Mouse (Mus musculus): ENCODE data around the gene Nkg7. TPM values are rescaled to one million over a fixed set of nuclear protein-coding genes. Genes with fewer than 3 reads are reported as not detected.

Gene Nkg7
- polyA plus RNA-seq, 1 experiment from 2014 or later, result 0.26 TPM

DNA sequence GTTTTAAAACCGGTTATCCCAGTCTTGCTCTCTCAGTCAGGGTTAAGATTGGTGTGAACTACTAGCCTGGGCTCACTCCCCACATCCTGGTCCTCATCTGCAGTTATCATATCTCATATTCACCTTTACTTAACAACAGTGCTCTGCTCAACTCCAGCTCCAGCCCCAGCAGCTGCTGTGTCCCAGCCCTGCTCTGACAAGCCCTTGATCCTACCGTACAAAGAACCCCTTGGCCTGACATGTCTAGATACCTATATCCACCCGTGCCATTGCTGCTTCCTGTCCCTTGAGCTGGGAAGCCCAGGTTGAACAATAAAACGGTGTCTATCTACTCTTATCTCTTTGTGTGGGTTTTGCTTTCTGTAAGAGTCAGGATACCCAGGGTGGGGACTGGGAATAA is 7.4 kb upstream of the Nkg7 start:
- no peak overlapping the region for H3K4me2 ChIP-seq
- no peak overlapping the region for H3K4me3 ChIP-seq
- no peak overlapping the region for H3K9ac ChIP-seq
- 60% methylated on average over 4 of the region's 4 CpGs for WGBS
- no peaks in the 10 kb centered on the region for H3K27me3 ChIP-seq
- H3K27ac ChIP-seq, result no peak overlapping the region
- ATAC-seq (ENCODE audit: low FRiP score), result no peak
- H3K9me3 ChIP-seq, result no peaks in the 10 kb centered on the region
- H3K4me1 ChIP-seq (replicated peaks), result no peaks in the 10 kb centered on the region
- H3K36me3 ChIP-seq, result no peaks in the 10 kb centered on the region

DNA sequence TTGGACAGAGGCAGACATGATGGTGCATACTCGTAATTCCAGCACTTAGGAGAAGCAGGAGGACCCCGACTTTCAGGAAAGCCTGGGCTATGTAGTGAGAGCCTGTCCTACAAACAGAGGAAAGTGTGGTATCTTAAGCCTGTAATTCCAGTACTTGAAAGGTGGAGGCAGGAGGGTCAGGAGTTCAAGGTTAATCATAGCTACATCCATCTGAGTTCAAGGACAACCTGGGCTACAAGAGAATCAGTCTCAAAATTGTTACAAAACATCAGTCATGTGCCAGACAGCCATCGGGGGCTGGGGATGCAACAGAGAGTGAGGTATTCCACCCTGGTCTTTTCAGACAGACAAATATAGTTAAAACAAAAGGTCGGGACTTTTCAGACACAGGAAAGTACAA is 4.0 kb upstream of the Nkg7 start:
- no peak overlapping the region for H3K4me2 ChIP-seq
- ATAC-seq (ENCODE audit: low FRiP score), result no peak
- 81% methylated on average over 4 of the region's 4 CpGs for WGBS

DNA sequence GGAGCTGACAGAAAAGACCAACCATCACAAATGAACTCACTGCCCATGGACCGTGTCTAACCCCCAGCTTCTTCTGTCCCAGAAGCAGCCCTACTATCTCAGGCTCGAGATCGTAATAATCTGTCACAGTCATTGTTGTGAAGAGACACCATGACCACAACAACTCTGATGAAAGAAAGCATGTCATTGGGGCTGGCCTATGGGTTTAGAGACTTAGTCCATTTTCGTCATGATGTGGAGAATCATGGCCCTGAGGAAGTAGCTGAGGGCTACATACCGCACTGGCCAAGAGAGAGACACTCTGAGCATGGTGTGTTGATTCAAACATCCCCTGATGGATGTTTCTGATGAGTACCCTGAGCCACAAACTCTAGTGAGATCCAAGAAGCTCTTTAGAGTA is 2.2 kb upstream of the Nkg7 start:
- WGBS, result 89% methylated on average over 5 of the region's 5 CpGs
- H3K9ac ChIP-seq, result no peak overlapping the region

More for the DNA sequence above, 4.0 kb upstream of the Nkg7 start:
- Histone ChIP-seq H3K27me3 (no peaks in the 10 kb centered on the region), H3K9me3 (no peaks in the 10 kb centered on the region), H3K9ac (no peak overlapping the region), H3K36me3 (no peaks in the 10 kb centered on the region), H3K4me1 (replicated peaks) (no peaks in the 10 kb centered on the region), H3K4me3 (no peak overlapping the region), H3K27ac (no peak overlapping the region)

DNA sequence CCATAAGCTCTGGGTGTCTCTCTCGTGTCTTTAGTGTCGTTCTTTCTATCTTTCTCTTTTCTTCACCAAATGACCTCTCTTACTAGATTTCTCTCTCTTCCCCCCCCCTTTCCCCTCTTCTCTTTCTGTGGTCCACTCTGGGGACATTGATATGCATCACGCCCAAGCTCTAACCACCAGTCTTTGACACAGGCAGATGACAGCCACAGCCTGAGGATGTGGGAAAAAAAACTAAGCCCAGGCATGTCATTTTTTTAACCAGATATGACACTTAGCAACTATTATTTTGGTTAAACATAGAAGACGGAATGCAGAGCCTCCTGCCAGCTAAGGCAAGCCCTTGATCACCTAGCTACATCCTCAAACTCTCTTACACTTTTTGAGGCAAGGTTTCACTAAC is 1.7 kb downstream of the Nkg7 start:
- H3K27ac ChIP-seq, result no peak overlapping the region
- H3K9ac ChIP-seq, result no peak overlapping the region
- no peak overlapping the region for H3K4me3 ChIP-seq
- no peak for ATAC-seq (ENCODE audit: low FRiP score)
- H3K4me1 ChIP-seq (replicated peaks), result peaks cover 10% of the 10 kb centered on the region
- H3K27me3 ChIP-seq, result no peaks in the 10 kb centered on the region
- WGBS, result 88% methylated on average over 4 of the region's 4 CpGs
- no peak overlapping the region for H3K4me2 ChIP-seq
- no peaks in the 10 kb centered on the region for H3K36me3 ChIP-seq
- no peaks in the 10 kb centered on the region for H3K9me3 ChIP-seq

More for the DNA sequence above, 2.2 kb upstream of the Nkg7 start:
- no peaks in the 10 kb centered on the region for H3K9me3 ChIP-seq
- no peaks in the 10 kb centered on the region for H3K36me3 ChIP-seq
- H3K4me2 ChIP-seq, result no peak overlapping the region
- no peaks in the 10 kb centered on the region for H3K27me3 ChIP-seq
- H3K27ac ChIP-seq, result no peak overlapping the region
- H3K4me1 ChIP-seq (replicated peaks), result no peaks in the 10 kb centered on the region
- H3K4me3 ChIP-seq, result no peak overlapping the region
- no peak for ATAC-seq (ENCODE audit: low FRiP score)

DNA sequence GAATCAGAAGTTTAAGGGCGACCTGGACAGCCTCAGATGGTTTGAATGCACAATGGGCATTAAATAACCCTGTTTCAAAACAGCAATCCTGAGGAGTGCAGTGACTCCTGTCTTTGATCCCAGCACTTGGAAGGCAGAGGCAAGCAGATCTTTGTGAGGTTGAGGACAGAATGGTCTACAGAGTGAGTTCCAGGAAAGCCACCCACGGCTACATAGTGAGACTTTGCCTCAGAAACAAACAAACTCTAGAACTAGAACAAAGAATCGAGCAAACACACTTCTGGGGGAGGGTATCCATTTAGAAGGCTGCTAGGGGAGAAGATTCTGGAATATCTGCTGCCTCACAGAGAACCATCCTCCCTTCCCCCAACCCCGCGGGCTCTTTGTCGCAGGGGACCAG is 3.6 kb downstream of the Nkg7 start, which contains the start of gene Cldnd2:
TSS of gene Cldnd2 (plus strand) at position 301 of the 400 bp plus-strand sequence.
- Histone ChIP-seq H3K36me3 (no peaks in the 10 kb centered on the region), H3K4me2 (no peak within 1 kb of the TSS), H3K4me3 (no peak within 1 kb of the TSS), H3K4me1 (replicated peaks) (peaks cover 22% of the 10 kb centered on the region), H3K9me3 (no peaks in the 10 kb centered on the region), H3K9ac (no peak within 1 kb of the TSS), H3K27me3 (no peaks in the 10 kb centered on the region), H3K27ac (no peak within 1 kb of the TSS)
- ATAC-seq (ENCODE audit: low FRiP score), result no peak
- 84% methylated on average over 6 of the region's 6 CpGs for WGBS

DNA sequence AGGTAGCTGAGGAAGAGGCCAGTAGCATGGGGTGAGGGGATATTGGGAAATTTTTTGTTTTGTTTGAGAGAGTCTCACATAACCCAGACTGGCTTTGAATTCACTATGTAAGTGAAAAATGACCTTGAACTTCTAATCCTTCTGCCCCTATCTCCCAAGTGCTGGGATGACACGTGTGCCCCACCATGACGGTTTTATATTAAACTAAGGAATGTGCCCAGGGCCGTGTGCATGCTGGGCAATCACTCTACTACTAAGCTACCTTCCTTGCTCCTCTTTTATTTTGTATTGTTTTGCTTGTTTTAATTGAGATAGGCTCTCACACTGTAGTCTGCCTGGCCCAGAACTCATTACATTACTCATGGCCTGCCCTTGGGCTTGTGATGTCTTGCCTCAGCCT is 4.2 kb downstream of the Nkg7 start:
- Histone ChIP-seq H3K9ac (no peak overlapping the region), H3K9me3 (no peaks in the 10 kb centered on the region), H3K36me3 (no peaks in the 10 kb centered on the region), H3K4me3 (no peak overlapping the region), H3K4me1 (replicated peaks) (peaks cover 22% of the 10 kb centered on the region), H3K27ac (no peak overlapping the region), H3K4me2 (no peak overlapping the region), H3K27me3 (no peaks in the 10 kb centered on the region)
- ATAC-seq (ENCODE audit: low FRiP score), result no peak
- whole genome bisulfite sequencing, result 86% methylated on average over 3 of the region's 3 CpGs

DNA sequence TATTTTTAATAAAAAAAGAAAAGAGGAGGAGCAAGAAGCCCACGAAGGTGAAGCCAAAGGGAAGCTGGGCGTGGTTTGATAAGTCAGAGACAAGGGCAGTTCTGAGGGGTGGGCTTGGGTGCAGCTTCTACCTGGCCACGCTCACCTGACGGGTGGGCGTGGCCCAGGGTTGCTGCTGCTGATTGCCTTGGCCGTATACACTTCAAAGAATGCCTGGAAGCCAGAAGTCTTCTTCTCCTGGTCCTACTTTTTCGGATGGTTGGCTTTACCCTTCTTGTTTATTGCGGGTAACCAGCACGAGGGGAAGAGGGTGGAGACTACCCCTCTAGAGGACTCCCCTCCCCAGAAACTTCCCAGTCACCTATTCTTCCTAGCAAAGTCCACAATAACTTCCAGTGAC is 5.8 kb downstream of the Nkg7 start:
- no peaks in the 10 kb centered on the region for H3K36me3 ChIP-seq
- H3K4me3 ChIP-seq, result peak overlapping the region; percentile 57
- peaks cover 22% of the 10 kb centered on the region for H3K4me1 ChIP-seq (replicated peaks)
- peak overlapping the region; percentile 93 for H3K27ac ChIP-seq
- H3K4me2 ChIP-seq, result peak overlapping the region; percentile 72
- H3K9ac ChIP-seq, result peak overlapping the region; percentile 75
- H3K9me3 ChIP-seq, result no peaks in the 10 kb centered on the region
- 11% methylated on average over 9 of the region's 9 CpGs for WGBS
- no peaks in the 10 kb centered on the region for H3K27me3 ChIP-seq
- ATAC-seq (ENCODE audit: low FRiP score), result no peak

DNA sequence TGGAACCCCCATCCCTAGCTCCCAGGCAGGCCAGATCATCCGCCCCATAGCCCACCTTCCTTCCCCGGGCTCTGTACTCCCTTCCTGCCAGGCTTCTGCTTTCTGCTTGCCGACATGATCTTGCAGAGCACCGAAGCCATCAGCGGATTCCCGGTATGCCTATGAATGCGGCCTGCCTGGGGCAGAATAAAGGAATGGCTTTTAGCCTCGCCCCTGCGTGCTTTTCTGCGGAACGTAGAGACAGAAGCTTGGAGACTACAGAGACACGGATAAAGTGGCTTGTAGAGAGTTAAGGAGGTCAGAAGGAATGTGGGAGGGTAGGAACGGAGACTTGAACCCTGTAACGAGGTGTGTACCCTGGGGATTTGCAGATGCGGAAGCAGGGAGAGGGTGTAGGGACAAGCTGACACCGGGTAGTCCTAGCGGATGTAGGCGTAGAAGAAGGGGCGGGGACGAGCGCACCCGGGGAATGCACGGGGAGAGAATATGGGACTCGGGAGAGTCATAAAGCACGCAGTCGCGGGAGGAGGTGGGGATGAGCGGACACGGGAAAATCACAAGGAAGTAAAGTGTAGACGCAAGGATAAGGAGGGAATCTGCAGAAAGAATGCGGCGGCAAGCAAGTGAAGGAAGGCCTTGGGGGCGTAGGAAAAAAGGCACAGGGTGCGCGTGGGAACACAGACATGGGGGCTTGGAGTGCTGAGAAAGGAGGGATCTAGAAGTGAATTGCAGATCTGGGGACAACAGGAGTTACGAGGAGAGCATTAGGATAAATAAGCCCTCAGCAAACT is 6.4 kb downstream of the Nkg7 start:
- peaks cover 22% of the 10 kb centered on the region for H3K4me1 ChIP-seq (replicated peaks)
- under 1% methylated on average over 36 of the region's 36 CpGs for WGBS
- H3K36me3 ChIP-seq, result no peaks in the 10 kb centered on the region

DNA sequence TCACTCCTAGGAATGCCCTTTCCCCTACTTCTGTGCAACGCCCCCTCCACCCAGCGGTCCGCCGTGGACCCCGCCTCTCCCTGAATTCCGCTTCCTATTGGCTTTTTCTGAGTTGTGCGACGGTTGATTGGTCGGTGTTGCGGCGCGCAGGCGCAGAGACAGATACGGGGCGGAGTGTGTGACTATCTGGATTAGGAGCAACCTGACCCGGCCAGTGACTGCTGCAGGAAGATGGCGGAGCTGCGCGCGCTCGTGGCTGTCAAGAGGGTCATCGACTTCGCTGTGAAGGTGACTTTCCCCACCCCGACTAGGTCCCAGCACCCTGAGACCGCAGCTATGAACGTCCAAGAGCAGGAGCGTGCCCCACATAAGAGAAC is 7.0 kb downstream of the Nkg7 start, which contains the start of the genes Etfb and Gm45233:
TSS of gene Etfb (plus strand) at position 167 of the 377 bp plus-strand sequence.
TSS of gene Gm45233 (plus strand) at position 212 of the 377 bp plus-strand sequence.
- Histone ChIP-seq H3K9me3 (no peaks in the 10 kb centered on the region), H3K9ac (peak within 1 kb of the TSS; percentile 75), H3K27ac (peak within 1 kb of the TSS; percentile 93), H3K36me3 (no peaks in the 10 kb centered on the region), H3K4me2 (peak within 1 kb of the TSS; percentile 72), H3K27me3 (no peaks in the 10 kb centered on the region), H3K4me1 (replicated peaks) (peaks cover 22% of the 10 kb centered on the region), H3K4me3 (peak within 1 kb of the TSS; percentile 57)
- peak; percentile 96 for ATAC-seq (ENCODE audit: low FRiP score)
- under 1% methylated on average over 27 of the region's 27 CpGs for WGBS

More for the DNA sequence above, 6.4 kb downstream of the Nkg7 start:
- Histone ChIP-seq H3K9me3 (no peaks in the 10 kb centered on the region), H3K9ac (peak overlapping the region; percentile 75), H3K4me3 (peak overlapping the region; percentile 57), H3K4me2 (peak overlapping the region; percentile 72), H3K27me3 (no peaks in the 10 kb centered on the region), H3K27ac (peak overlapping the region; percentile 93)
- ATAC-seq (ENCODE audit: low FRiP score), result peak; percentile 81

DNA sequence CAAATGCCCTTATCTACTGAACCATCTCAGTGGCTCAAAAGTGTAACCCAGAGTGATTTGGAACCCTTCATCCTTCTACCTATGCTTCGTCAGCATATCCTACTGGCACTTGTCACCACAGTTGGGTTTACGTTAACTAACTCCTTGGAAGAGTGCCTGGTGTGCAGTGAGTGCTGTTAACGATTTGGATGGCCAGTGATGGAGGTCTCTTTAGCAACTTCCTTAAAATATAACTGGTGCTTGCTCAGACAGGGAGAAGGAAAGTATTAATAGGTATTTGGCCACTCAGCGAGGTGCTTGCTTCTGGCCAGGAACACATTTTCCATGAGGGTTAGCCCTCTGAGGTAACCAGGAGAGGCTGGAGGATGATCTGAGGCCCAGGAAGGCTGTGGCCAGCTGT is 10.9 kb downstream of the Nkg7 start:
- WGBS, result 92% methylated on average over 4 of the region's 4 CpGs

DNA sequence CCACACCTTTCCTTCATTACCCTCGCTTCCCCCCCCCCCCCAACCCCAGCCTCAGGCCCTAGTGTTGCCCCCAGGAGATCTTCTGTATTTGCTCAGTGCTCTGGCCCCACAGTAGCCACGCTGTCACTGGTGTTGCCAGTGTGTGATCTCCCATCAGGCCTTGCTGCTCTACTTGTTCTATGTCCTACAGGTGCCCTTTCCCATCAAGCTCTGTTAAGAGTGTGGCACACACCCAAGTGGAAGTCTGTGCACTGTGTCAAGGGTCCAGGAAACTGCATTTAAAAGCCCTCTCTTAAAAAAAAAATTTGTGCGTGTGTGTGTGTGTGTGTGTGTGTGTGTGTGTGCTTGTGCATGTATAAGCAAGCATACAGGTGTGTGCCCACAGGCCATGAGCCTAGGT is 11.4 kb downstream of the Nkg7 start:
- Histone ChIP-seq H3K9me3 (no peaks in the 10 kb centered on the region), H3K27ac (no peak overlapping the region), H3K4me2 (no peak overlapping the region), H3K27me3 (no peaks in the 10 kb centered on the region), H3K4me3 (no peak overlapping the region), H3K9ac (no peak overlapping the region), H3K4me1 (replicated peaks) (peaks cover 12% of the 10 kb centered on the region), H3K36me3 (peaks cover 15% of the 10 kb centered on the region)
- ATAC-seq (ENCODE audit: low FRiP score), result no peak
- WGBS, result 85% methylated on average over 2 of the region's 3 CpGs

More for the DNA sequence above, 10.9 kb downstream of the Nkg7 start:
- H3K4me1 ChIP-seq (replicated peaks), result peaks cover 16% of the 10 kb centered on the region
- no peak overlapping the region for H3K9ac ChIP-seq
- no peak for ATAC-seq (ENCODE audit: low FRiP score)
- no peaks in the 10 kb centered on the region for H3K9me3 ChIP-seq
- no peak overlapping the region for H3K4me2 ChIP-seq
- H3K4me3 ChIP-seq, result no peak overlapping the region
- no peak overlapping the region for H3K27ac ChIP-seq
- no peaks in the 10 kb centered on the region for H3K27me3 ChIP-seq
- H3K36me3 ChIP-seq, result peaks cover 10% of the 10 kb centered on the region

DNA sequence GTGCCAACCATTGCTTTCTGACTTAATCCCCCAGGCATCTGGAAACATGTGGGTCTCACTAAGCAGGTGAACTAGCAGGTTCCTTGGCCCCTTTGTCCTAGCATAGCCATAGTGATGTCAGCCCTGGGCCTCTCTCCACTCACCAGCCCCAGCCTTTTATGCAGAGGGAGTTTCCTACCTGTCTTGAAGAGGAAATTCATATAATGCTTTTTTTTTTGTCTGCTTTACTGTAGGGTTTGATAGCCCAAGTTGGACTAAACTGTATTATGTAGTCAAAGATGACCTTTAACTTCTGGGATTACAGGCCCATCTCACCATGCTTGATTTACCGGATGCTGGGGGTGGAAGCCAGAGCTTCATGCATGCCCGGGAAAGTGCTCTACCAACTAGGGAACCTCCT is 12.9 kb downstream of the Nkg7 start:
- Histone ChIP-seq H3K27me3 (no peaks in the 10 kb centered on the region), H3K4me3 (no peak overlapping the region), H3K36me3 (peaks cover 30% of the 10 kb centered on the region), H3K27ac (no peak overlapping the region), H3K9ac (no peak overlapping the region), H3K4me2 (no peak overlapping the region), H3K9me3 (no peaks in the 10 kb centered on the region), H3K4me1 (replicated peaks) (peaks cover 5% of the 10 kb centered on the region)
- WGBS, result 98% methylated on average over 2 of the region's 2 CpGs
- no peak for ATAC-seq (ENCODE audit: low FRiP score)

DNA sequence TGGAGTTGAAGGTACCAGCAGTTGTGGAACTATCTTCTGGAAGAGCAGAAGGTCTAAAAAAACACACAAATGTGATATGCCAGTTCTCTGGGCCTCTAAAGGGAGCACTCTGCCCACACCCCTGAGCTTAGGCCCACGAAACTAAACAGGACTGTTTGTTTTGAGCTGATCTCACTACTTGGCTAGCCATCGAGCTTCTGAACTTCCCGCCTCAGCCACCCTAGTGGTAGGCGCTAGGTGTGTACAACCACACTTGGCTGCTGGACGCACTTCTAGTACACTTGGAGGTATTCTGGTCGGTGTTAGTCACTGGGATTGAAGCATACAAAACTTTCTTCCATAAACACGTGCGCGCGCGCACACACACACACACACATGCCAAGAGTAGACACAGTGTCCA is 14.9 kb downstream of the Nkg7 start:
- Histone ChIP-seq H3K4me2 (no peak overlapping the region), H3K36me3 (peaks cover 50% of the 10 kb centered on the region), H3K27me3 (no peaks in the 10 kb centered on the region), H3K9ac (no peak overlapping the region), H3K4me1 (replicated peaks) (no peaks in the 10 kb centered on the region), H3K4me3 (no peak overlapping the region), H3K27ac (no peak overlapping the region), H3K9me3 (no peaks in the 10 kb centered on the region)
- WGBS, result 94% methylated on average over 11 of the region's 11 CpGs
- no peak for ATAC-seq (ENCODE audit: low FRiP score)

Measured in hindbrain, embryonic 13.5 days (tissue).